Mouse (Mus musculus): ENCODE measurements around the gene Ywhag. TPM values are rescaled to one million over a fixed set of nuclear protein-coding genes. Genes with fewer than 3 reads are reported as not detected.
A peak's percentile ranks its signal among the peaks of the same experiment; 100 is the strongest.

Ywhag gene
- polyA plus RNA-seq, 1 experiment from 2014 or later = 156 TPM

GRCm38 (mm10) chr5:135946621-135947020 lies 12.2 kb upstream of the Ywhag start:
- peaks cover 11% of the 10 kb centered on the region for H3K4me1 ChIP-seq
- peak; percentile 25; the same call in 1 of the 2 replicates for ATAC-seq (ENCODE audit: borderline replicate concordance, extremely low read depth, low FRiP score, low TSS enrichment)

GRCm38 (mm10) chr5:135945916-135946408 lies 11.5 kb upstream of the Ywhag start:
- Histone ChIP-seq H3K4me2 (peak overlapping the region; percentile 29), H3K4me3 (no peak overlapping the region), H3K4me1 (peaks cover 11% of the 10 kb centered on the region), H3K36me3 (no peaks in the 10 kb centered on the region), H3K27ac (0 out of 2 replicates have a peak overlapping the region, but pooled peaks have one; percentile 19), H3K9me3 (no peaks in the 10 kb centered on the region), H3K27me3 (no peaks in the 10 kb centered on the region), H3K9ac (no peak overlapping the region)
- ATAC-seq (ENCODE audit: borderline replicate concordance, extremely low read depth, low FRiP score, low TSS enrichment) = peak; percentile 76
- 44% methylated on average over 10 of the region's 10 CpGs for WGBS

More at GRCm38 (mm10) chr5:135946621-135947020, 12.2 kb upstream of the Ywhag start:
- Histone ChIP-seq H3K27ac (0 out of 2 replicates have a peak overlapping the region, but pooled peaks have one; percentile 19), H3K4me3 (no peak overlapping the region), H3K9me3 (no peaks in the 10 kb centered on the region), H3K9ac (no peak overlapping the region), H3K27me3 (no peaks in the 10 kb centered on the region), H3K4me2 (peak overlapping the region; percentile 29; the same call in 1 of the 2 replicates), H3K36me3 (no peaks in the 10 kb centered on the region)
- WGBS = 60% methylated on average over 5 of the region's 5 CpGs

GRCm38 (mm10) chr5:135942710-135943109 lies 8.3 kb upstream of the Ywhag start:
- Histone ChIP-seq H3K27ac (no peak overlapping the region), H3K4me3 (no peak overlapping the region), H3K36me3 (no peaks in the 10 kb centered on the region), H3K9ac (no peak overlapping the region), H3K4me1 (peaks cover 11% of the 10 kb centered on the region), H3K4me2 (no peak overlapping the region), H3K27me3 (no peaks in the 10 kb centered on the region), H3K9me3 (no peaks in the 10 kb centered on the region)
- ATAC-seq (ENCODE audit: borderline replicate concordance, extremely low read depth, low FRiP score, low TSS enrichment) = no peak
- 74% methylated on average over 6 of the region's 6 CpGs for WGBS

DNA sequence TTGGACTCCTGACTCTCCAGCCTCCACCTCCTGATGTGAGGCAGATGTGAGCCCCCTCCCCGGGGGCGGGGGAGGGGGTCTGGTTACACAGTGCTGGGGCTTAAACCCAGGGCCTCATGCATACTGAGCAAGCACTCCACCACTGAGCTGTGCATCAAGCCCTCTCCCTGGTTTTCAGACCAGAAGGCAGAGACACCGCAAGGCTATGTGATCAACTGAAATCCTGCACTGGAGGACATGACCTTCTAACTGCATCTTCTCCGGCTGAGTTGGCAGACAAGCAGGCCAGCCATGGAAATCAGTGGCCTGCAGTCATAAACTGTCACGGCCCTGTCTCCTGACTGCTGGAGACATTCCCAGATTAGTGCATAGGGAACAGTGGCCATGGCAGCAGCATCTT lies 6.2 kb upstream of the Ywhag start:
- Histone ChIP-seq H3K36me3 (no peaks in the 10 kb centered on the region), H3K9me3 (no peaks in the 10 kb centered on the region), H3K27me3 (no peaks in the 10 kb centered on the region), H3K27ac (no peak overlapping the region), H3K9ac (no peak overlapping the region), H3K4me3 (no peak overlapping the region), H3K4me1 (peaks cover under 1% of the 10 kb centered on the region; the same call in 1 of the 2 replicates), H3K4me2 (no peak overlapping the region)
- no peak for ATAC-seq (ENCODE audit: borderline replicate concordance, extremely low read depth, low FRiP score, low TSS enrichment)
- WGBS = 50% methylated on average over 5 of the region's 5 CpGs

GRCm38 (mm10) chr5:135935641-135936190 lies 1.3 kb upstream of the Ywhag start:
- Histone ChIP-seq H3K4me3 (no peak overlapping the region), H3K4me1 (peaks cover 28% of the 10 kb centered on the region), H3K9ac (no peak overlapping the region), H3K27ac (no peak overlapping the region), H3K27me3 (no peaks in the 10 kb centered on the region), H3K36me3 (peaks cover 11% of the 10 kb centered on the region), H3K4me2 (no peak overlapping the region), H3K9me3 (no peaks in the 10 kb centered on the region)
- 78% methylated on average over 6 of the region's 6 CpGs for WGBS
- no peak for ATAC-seq (ENCODE audit: borderline replicate concordance, extremely low read depth, low FRiP score, low TSS enrichment)

GRCm38 (mm10) chr5:135935176-135935523 lies 734 bp upstream of the Ywhag start:
- H3K9me3 ChIP-seq = no peaks in the 10 kb centered on the region
- H3K4me1 ChIP-seq = peaks cover 28% of the 10 kb centered on the region
- no peak for ATAC-seq (ENCODE audit: borderline replicate concordance, extremely low read depth, low FRiP score, low TSS enrichment)
- H3K36me3 ChIP-seq = peaks cover 16% of the 10 kb centered on the region
- 49% methylated on average over 7 of the region's 7 CpGs for WGBS
- H3K9ac ChIP-seq = peak overlapping the region; percentile 91; the same call in 1 of the 2 replicates
- peak overlapping the region; percentile 78 for H3K4me3 ChIP-seq
- H3K27me3 ChIP-seq = no peaks in the 10 kb centered on the region
- H3K27ac ChIP-seq = peak overlapping the region; percentile 98
- H3K4me2 ChIP-seq = peak overlapping the region; percentile 60

GRCm38 (mm10) chr5:135933900-135934441 lies 445 bp downstream of the Ywhag start:
- Histone ChIP-seq H3K4me2 (peak overlapping the region; percentile 60), H3K9me3 (no peaks in the 10 kb centered on the region), H3K4me3 (peak overlapping the region; percentile 78), H3K4me1 (peaks cover 28% of the 10 kb centered on the region), H3K9ac (peak overlapping the region; percentile 91), H3K27me3 (no peaks in the 10 kb centered on the region), H3K36me3 (peaks cover 28% of the 10 kb centered on the region), H3K27ac (peak overlapping the region; percentile 98)
- peak; percentile 68 for ATAC-seq (ENCODE audit: borderline replicate concordance, extremely low read depth, low FRiP score, low TSS enrichment)
- WGBS = 0% methylated on average over 26 of the region's 35 CpGs

- peak overlapping the region; percentile 98 for H3K27ac ChIP-seq
- no peak for ATAC-seq (ENCODE audit: borderline replicate concordance, extremely low read depth, low FRiP score, low TSS enrichment)
- 5% methylated on average over 11 of the region's 12 CpGs for WGBS
- H3K4me2 ChIP-seq = peak overlapping the region; percentile 60
- no peaks in the 10 kb centered on the region for H3K27me3 ChIP-seq
- H3K4me3 ChIP-seq = peak overlapping the region; percentile 78
- peaks cover 28% of the 10 kb centered on the region for H3K4me1 ChIP-seq
- peak overlapping the region; percentile 91 for H3K9ac ChIP-seq
- no peaks in the 10 kb centered on the region for H3K9me3 ChIP-seq
- peaks cover 31% of the 10 kb centered on the region for H3K36me3 ChIP-seq
These were observed 1.1 kb downstream of the Ywhag start for GRCm38 (mm10) chr5:135933222-135933899.

DNA sequence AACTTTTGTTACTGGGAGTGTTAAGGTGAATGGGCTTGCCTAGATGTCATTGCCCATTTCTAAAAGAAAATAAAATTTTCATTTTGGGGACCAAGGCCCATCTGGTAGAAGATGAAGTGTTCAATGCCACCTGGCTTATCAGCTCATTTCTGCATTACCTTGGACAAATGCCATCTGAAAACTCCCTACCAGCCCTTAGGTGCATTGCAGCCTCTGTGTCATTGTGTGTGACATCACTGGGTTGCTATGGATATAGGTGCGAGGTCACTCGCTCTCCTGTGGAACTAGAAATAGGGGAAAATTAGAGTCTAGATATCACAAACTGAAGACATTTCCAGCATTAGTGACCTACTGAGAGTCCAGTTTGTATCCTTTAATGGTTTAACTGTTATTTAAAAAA lies 2.1 kb downstream of the Ywhag start:
- peaks cover 34% of the 10 kb centered on the region for H3K36me3 ChIP-seq
- H3K9ac ChIP-seq = no peak overlapping the region
- no peak for ATAC-seq (ENCODE audit: borderline replicate concordance, extremely low read depth, low FRiP score, low TSS enrichment)

DNA sequence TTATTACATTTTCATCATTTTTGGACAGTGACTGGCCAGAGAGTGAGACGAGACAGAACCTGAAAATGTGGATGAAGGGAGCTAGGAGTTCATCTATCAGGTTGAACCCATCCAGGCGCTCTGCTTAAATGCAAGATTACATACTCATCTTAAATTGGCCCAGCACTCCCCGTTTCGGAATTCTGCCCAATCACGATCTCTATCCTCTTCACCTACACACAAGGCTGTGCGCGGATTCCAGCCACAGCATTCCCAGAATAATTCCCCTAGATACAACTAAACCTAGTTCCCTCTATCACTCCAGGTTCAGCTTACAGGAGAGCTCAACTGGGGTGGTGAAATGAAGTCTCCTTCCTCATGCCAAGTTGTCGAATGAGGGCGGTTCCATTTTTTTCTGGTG lies 2.9 kb downstream of the Ywhag start:
- Histone ChIP-seq H3K4me1 (peaks cover 28% of the 10 kb centered on the region), H3K27ac (no peak overlapping the region), H3K4me3 (no peak overlapping the region), H3K27me3 (no peaks in the 10 kb centered on the region), H3K36me3 (peaks cover 41% of the 10 kb centered on the region), H3K9me3 (no peaks in the 10 kb centered on the region), H3K4me2 (no peak overlapping the region), H3K9ac (peak overlapping the region; percentile 13)
- WGBS = 87% methylated on average over 9 of the region's 9 CpGs
- ATAC-seq (ENCODE audit: borderline replicate concordance, extremely low read depth, low FRiP score, low TSS enrichment) = no peak

More for the DNA sequence above, 2.1 kb downstream of the Ywhag start:
- Histone ChIP-seq H3K27me3 (no peaks in the 10 kb centered on the region), H3K4me3 (no peak overlapping the region), H3K9me3 (no peaks in the 10 kb centered on the region), H3K27ac (no peak overlapping the region), H3K4me1 (peaks cover 28% of the 10 kb centered on the region), H3K4me2 (peak overlapping the region; percentile 32)
- 80% methylated on average over 2 of the region's 2 CpGs for WGBS

DNA sequence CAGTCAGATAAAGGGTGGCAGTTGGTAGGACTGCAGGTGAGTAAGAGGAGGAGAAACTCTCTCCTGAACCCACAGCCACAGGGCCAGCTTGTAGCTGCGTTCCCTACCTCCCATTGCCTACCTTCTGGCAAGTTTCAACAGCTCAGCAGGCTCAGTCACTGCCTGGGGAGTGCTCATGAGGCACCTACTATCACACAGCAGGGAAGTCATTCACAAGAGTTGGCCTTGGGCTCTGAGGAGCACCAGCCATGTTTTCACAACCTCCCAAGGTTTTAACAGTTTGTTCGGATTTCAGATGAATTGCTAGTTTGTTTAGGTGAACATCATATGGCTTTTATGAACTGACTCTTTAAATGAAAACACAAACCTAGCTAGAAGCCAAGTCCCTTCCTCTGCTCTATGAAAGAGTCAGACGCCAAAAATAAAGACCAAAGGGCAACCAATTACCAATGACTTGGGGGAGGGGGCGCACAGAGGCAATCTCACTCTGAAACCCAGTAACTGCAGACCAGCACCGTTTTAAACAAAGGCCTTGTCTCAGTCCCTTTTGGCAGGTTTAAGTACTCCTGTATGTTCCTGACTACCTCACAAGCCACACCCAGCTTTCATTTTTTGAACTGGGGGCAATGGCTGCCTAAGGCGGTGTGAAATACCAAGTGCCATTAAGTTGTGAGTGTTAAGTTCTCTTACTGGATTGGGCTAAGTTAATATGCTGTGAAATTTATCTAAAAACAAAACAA lies 4.6 kb downstream of the Ywhag start:
- Histone ChIP-seq H3K9ac (no peak overlapping the region), H3K36me3 (peaks cover 50% of the 10 kb centered on the region), H3K9me3 (no peaks in the 10 kb centered on the region), H3K4me3 (no peak overlapping the region), H3K4me1 (peaks cover 22% of the 10 kb centered on the region), H3K27ac (no peak overlapping the region), H3K27me3 (no peaks in the 10 kb centered on the region), H3K4me2 (no peak overlapping the region)
- ATAC-seq (ENCODE audit: borderline replicate concordance, extremely low read depth, low FRiP score, low TSS enrichment) = no peak
- WGBS = 77% methylated on average over 6 of the region's 6 CpGs
